Mouse (Mus musculus) midbrain, embryonic 15.5 days (tissue): ENCODE measurements around the gene Ablim2. TPM values are rescaled to one million over a fixed set of nuclear protein-coding genes. Genes with fewer than 3 reads are reported as not detected.

Experiments
- polyA plus RNA-seq: library from polyadenylated mRNA; unstranded; fragments of >200 nt; fragmentation: Nextera tagmentation; extraction: Ambion mirVana; gene quantifications from 2 replicates; pipeline ENCODE4 v1.2.1, GENCODE M21; 2015

Ablim2 gene
- polyA plus RNA-seq, 1 experiment from 2014 or later, result 25.7 TPM

Other genes starting within 250 kb of the Ablim2 start
- 1.8 and 2.2 TPM in 2 replicates for gene Cpz, start 232.2 kb upstream of the Ablim2 start, polyA plus RNA-seq
- gene Trmt44, start 182.8 kb upstream of the Ablim2 start, polyA plus RNA-seq, result 7.3 and 7.6 TPM in 2 replicates
- gene Acox3, start 174.8 kb upstream of the Ablim2 start, polyA plus RNA-seq, result 14.6 and 16.0 TPM in 2 replicates
- 14.9 and 15.2 TPM in 2 replicates for gene Htra3, start 78.1 kb upstream of the Ablim2 start, polyA plus RNA-seq
- gene Sh3tc1, start 17.9 kb upstream of the Ablim2 start, polyA plus RNA-seq, result 2.5 and 3.5 TPM in 2 replicates
- 71.1 and 76.9 TPM in 2 replicates for gene Afap1, start 135.4 kb downstream of the Ablim2 start, polyA plus RNA-seq